Mouse (Mus musculus) CH12.LX (cell line): ENCODE measurements around the gene Gm43951. TPM values are rescaled to one million over a fixed set of nuclear protein-coding genes. Genes with fewer than 3 reads are reported as not detected.

Experiments
- DNase-seq: peaks from one replicate; pipeline ENCODE4 v3.0.0-alpha.2; 2013; ENCODE audit errors: extremely low read depth
- H3K27ac ChIP-seq: 2 replicates; pipeline ENCODE4 v1.5.1; 2012; ENCODE audit warnings: low read depth, mild to moderate bottlenecking, control low read depth, moderate library complexity; ENCODE audit not compliant: insufficient read depth
- H3K27me3 ChIP-seq: replicated peaks from 2 replicates; pipeline ENCODE3; 2012; ENCODE audit warnings: inconsistent platforms
- H3K36me3 ChIP-seq, 2 experiments: replicated peaks in 1 of 2; 2 replicates each; pipeline versions ENCODE3 to v1.6.1; 2012; ENCODE audit warnings: inconsistent platforms in 1 of 2, low read length in 1 of 2, mild to moderate bottlenecking in 1 of 2, mixed read lengths in 1 of 2, moderate library complexity in 1 of 2; ENCODE audit not compliant: control insufficient read depth in 1 of 2, insufficient read depth in 1 of 2
- H3K4me1 ChIP-seq, 2 experiments: 2 replicates each; pipeline ENCODE4 v1.6.1; 2012; ENCODE audit warnings: inconsistent platforms in 1 of 2, moderate library complexity in 1 of 2; ENCODE audit not compliant: insufficient read depth in 2 of 2, control insufficient read depth in 1 of 2
- H3K4me2 ChIP-seq: 2 replicates; pipeline ENCODE4 v1.6.1; 2012; ENCODE audit warnings: low read depth, mild to moderate bottlenecking, control low read depth; ENCODE audit not compliant: poor library complexity, insufficient read depth, severe bottlenecking
- H3K4me3 ChIP-seq, 3 experiments: fragments of 150-350 bp in 1 of 3; sonication (generic) in 1 of 3; replicated peaks in 1 of 3; 2 replicates each; pipeline versions ENCODE3 to v1.5.1; 2011 to 2012; ENCODE audit warnings: low read depth in 2 of 3, low read length in 2 of 3, mild to moderate bottlenecking in 2 of 3, moderate library complexity in 2 of 3, control low read depth in 1 of 3, improper control_type of control experiment in 1 of 3, inconsistent platforms in 1 of 3, mixed read lengths in 1 of 3; ENCODE audit not compliant: poor library complexity in 1 of 3
- H3K79me2 ChIP-seq: replicated peaks from 2 replicates; pipeline ENCODE4 v1.6.1; 2012; ENCODE audit warnings: mild to moderate bottlenecking, moderate library complexity; ENCODE audit not compliant: control insufficient read depth, poor library complexity, insufficient read depth, severe bottlenecking; ENCODE audit errors: extremely low read depth
- H3K9ac ChIP-seq: 2 replicates; pipeline ENCODE4 v1.6.1; 2012; ENCODE audit warnings: low read depth, mild to moderate bottlenecking, control low read depth, moderate library complexity; ENCODE audit not compliant: insufficient read depth
- H3K9me3 ChIP-seq: replicated peaks from 2 replicates; pipeline ENCODE3; 2012; ENCODE audit warnings: low read length, inconsistent platforms, mixed read lengths
- BHLHE40 ChIP-seq: IDR thresholded peaks from 2 replicates; pipeline ENCODE4 v1.6.1; 2011; ENCODE audit warnings: mild to moderate bottlenecking, low read depth, low read length, improper control_type of control experiment
- E2F4 ChIP-seq: IDR thresholded peaks from 2 replicates; pipeline ENCODE4 v1.6.1; 2011; ENCODE audit warnings: low read depth, low read length, improper control_type of control experiment; ENCODE audit not compliant: insufficient replicate concordance
- ELF1 ChIP-seq: IDR thresholded peaks from 2 replicates; pipeline ENCODE4 v1.6.1; 2014; ENCODE audit warnings: low read depth, mild to moderate bottlenecking, inconsistent platforms, low read length, improper control_type of control experiment
- EP300 ChIP-seq: IDR thresholded peaks from 2 replicates; pipeline ENCODE4 v1.6.1; 2011; ENCODE audit warnings: low read length, improper control_type of control experiment
- ETS1 ChIP-seq: conservative IDR thresholded peaks from 2 replicates; pipeline ENCODE4 v1.6.1; 2012; ENCODE audit warnings: low read depth, mild to moderate bottlenecking, inconsistent platforms, low read length, improper control_type of control experiment, moderate library complexity
- GABPA ChIP-seq: IDR thresholded peaks from 2 replicates; pipeline ENCODE4 v1.6.1; 2012; ENCODE audit warnings: low read depth, low read length, improper control_type of control experiment, inconsistent platforms; ENCODE audit not compliant: insufficient replicate concordance
- HCFC1 ChIP-seq: IDR thresholded peaks from 2 replicates; pipeline ENCODE4 v1.6.1; 2012; ENCODE audit warnings: low read depth, mild to moderate bottlenecking, inconsistent platforms, low read length, improper control_type of control experiment
- IRF4 ChIP-seq: IDR thresholded peaks from 2 replicates; pipeline ENCODE4 v1.6.1; 2014; ENCODE audit warnings: low read depth, mild to moderate bottlenecking, inconsistent platforms, low read length, improper control_type of control experiment
- JUN ChIP-seq: IDR thresholded peaks from 2 replicates; pipeline ENCODE4 v1.6.1; 2011; ENCODE audit warnings: low read depth, mild to moderate bottlenecking, low read length, improper control_type of control experiment, moderate library complexity; ENCODE audit not compliant: insufficient read depth
- MAZ ChIP-seq: IDR thresholded peaks from 2 replicates; pipeline ENCODE4 v1.6.1; 2012; ENCODE audit warnings: low read depth, mild to moderate bottlenecking, inconsistent platforms, low read length, improper control_type of control experiment, moderate library complexity
- MEF2A ChIP-seq: IDR thresholded peaks from 2 replicates; pipeline ENCODE4 v1.6.1; 2014; ENCODE audit warnings: low read depth, mild to moderate bottlenecking, inconsistent platforms, low read length, improper control_type of control experiment, borderline replicate concordance
- MYC ChIP-seq: IDR thresholded peaks from 2 replicates; pipeline ENCODE4 v1.6.1; 2011; ENCODE audit warnings: low read depth, mild to moderate bottlenecking, improper control_type of control experiment, low read length
- NELFE ChIP-seq: IDR thresholded peaks from 2 replicates; pipeline ENCODE4 v1.6.1; 2011; ENCODE audit warnings: low read depth, low read length, improper control_type of control experiment
- NRF1 ChIP-seq: IDR thresholded peaks from 2 replicates; pipeline ENCODE4 v1.6.1; 2014; ENCODE audit warnings: low read depth, mild to moderate bottlenecking, inconsistent platforms, low read length, improper control_type of control experiment, moderate library complexity
- PAX5 ChIP-seq: IDR thresholded peaks from 2 replicates; pipeline ENCODE4 v1.6.1; 2012; ENCODE audit warnings: low read length, inconsistent platforms, mixed read lengths
- RAD21 ChIP-seq: IDR thresholded peaks from 2 replicates; pipeline ENCODE4 v1.6.1; 2011; ENCODE audit warnings: low read depth, mild to moderate bottlenecking, low read length, improper control_type of control experiment, moderate library complexity
- RCOR1 ChIP-seq: conservative IDR thresholded peaks from 2 replicates; pipeline ENCODE4 v1.6.1; 2012; ENCODE audit warnings: low read depth, mild to moderate bottlenecking, inconsistent platforms, low read length, improper control_type of control experiment
- SIN3A ChIP-seq: IDR thresholded peaks from 2 replicates; pipeline ENCODE4 v1.6.1; 2012; ENCODE audit warnings: low read length, improper control_type of control experiment, inconsistent platforms
- SMC3 ChIP-seq: IDR thresholded peaks from 2 replicates; pipeline ENCODE4 v1.6.1; 2011; ENCODE audit warnings: low read depth, low read length, improper control_type of control experiment
- TCF12 ChIP-seq: IDR thresholded peaks from 2 replicates; pipeline ENCODE4 v1.6.1; 2014; ENCODE audit warnings: low read depth, mild to moderate bottlenecking, inconsistent platforms, low read length, improper control_type of control experiment
- USF1 ChIP-seq: IDR thresholded peaks from 2 replicates; pipeline ENCODE4 v1.6.1; 2014; ENCODE audit warnings: low read depth, mild to moderate bottlenecking, inconsistent platforms, low read length, improper control_type of control experiment
- ZC3H11A ChIP-seq: IDR thresholded peaks from 2 replicates; pipeline ENCODE4 v1.6.1; 2012; ENCODE audit warnings: low read depth, mild to moderate bottlenecking, inconsistent platforms, low read length, improper control_type of control experiment
- ZNF384 ChIP-seq: IDR thresholded peaks from 2 replicates; pipeline ENCODE4 v1.6.1; 2012; ENCODE audit warnings: low read depth, low read length, improper control_type of control experiment, inconsistent platforms
- dilution Hi-C: fragments of 300-500 bp; cut with MboI; formaldehyde crosslinking; loops from 2 replicates; pipeline ENCODE4 v1.14.3; 2020; ENCODE audit warnings: low sequenced_read_pairs; ENCODE audit not compliant: extremely low pct_unique_long_range_greater_than_20kb, extremely low pct_ligation_motif_present
- in situ Hi-C: fragments of 300-500 bp; cut with MboI; formaldehyde crosslinking; loops from 3 replicates; pipeline ENCODE4 v1.14.3; 2019; ENCODE audit warnings: low sequenced_read_pairs, low pct_ligation_motif_present, low pct_unique_long_range_greater_than_20kb, mixed read lengths
- polyA plus RNA-seq: library from polyadenylated mRNA; unstranded; fragments of >175 nt; gene quantifications from 2 replicates; pipeline ENCODE4 v1.2.1, GENCODE M21; 2012; ENCODE audit warnings: low read depth; ENCODE audit not compliant: insufficient read length
- total RNA-seq, 2 experiments: library from RNA; depleted of rRNA; stranded (reverse); fragments of 300-350 nt in 1 of 2; fragments of >200 nt in 1 of 2; gene quantifications; 2 replicates each; pipeline ENCODE4 v1.2.3; 2012 to 2014

Gm43951 gene
- total and polyA plus RNA-seq, 3 experiments: 0.39 to 0.47 TPM; not detected in 1

DNA sequence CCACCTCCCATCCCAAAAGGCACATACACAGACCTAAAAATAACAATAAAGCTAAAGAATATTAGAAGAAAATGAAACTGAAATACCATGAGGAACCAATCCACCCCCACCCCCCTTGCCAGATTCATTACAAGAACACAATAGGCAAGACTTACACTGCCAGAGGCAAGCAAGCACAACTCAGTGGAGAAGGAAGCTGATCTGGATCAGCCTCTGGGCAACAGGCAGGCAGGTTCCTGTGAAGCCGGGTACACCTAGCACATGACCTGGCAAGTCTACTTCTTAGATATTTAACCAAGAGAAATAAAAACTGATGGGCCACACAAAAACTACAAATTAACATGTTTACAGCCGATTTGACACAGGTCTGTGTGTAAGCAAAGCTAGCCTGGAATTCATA lies 43.4 kb downstream of the Gm43951 start:
- Histone ChIP-seq H3K36me3 (peaks cover 29 to 78% of the 10 kb centered on the region in 2 experiments), H3K27ac (no peak overlapping the region), H3K79me2 (no peaks in the 10 kb centered on the region), H3K9me3 (no peaks in the 10 kb centered on the region), H3K4me2 (no peak overlapping the region), H3K27me3 (no peaks in the 10 kb centered on the region), H3K4me3 (no peak overlapping the region), H3K9ac (no peak overlapping the region), H3K4me1 (peaks cover 2 to 6% of the 10 kb centered on the region in 2 experiments; a peak in 2 of 4 replicates)
- dilution Hi-C loops (no loop called here), in situ Hi-C loops (no loop called here)
- TF ChIP-seq SIN3A: no peak
- TF ChIP-seq ZNF384: no peak
- TF ChIP-seq ELF1: no peak
- no peak for TF ChIP-seq HCFC1
- no peak for TF ChIP-seq RAD21
- no peak for TF ChIP-seq RCOR1
- TF ChIP-seq MYC: no peak
- TF ChIP-seq ZC3H11A: no peak
- no peak for TF ChIP-seq BHLHE40
- no peak for TF ChIP-seq SMC3
- DNase-seq: no peak

DNA sequence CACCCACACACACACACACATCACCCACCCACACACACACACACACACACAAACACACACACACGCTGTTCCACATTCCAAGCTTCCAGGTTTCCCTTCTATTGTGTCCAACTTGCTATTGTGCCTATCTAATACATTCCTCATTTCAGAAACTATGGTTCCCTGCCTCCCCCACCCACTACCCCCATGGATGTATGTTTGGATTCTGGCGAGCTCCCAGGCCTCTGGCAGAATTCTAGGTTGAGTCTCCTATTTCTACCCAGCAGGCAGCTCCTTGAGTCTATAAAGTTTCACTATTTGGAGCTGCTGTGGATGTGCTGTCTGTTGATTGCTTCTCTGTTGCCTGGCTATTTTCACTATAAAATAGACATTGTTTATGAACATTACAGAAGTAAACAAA lies 50.0 kb downstream of the Gm43951 start:
- H3K27ac ChIP-seq: no peak overlapping the region
- H3K79me2 ChIP-seq: no peaks in the 10 kb centered on the region
- no peak for TF ChIP-seq PAX5
- TF ChIP-seq NELFE: no peak
- TF ChIP-seq JUN: no peak
- no peak for TF ChIP-seq IRF4
- no peak for TF ChIP-seq BHLHE40
- TF ChIP-seq MEF2A: no peak
- no peak for TF ChIP-seq E2F4
- no peak for TF ChIP-seq GABPA
- no peak for TF ChIP-seq EP300
- TF ChIP-seq NRF1: no peak
- no peak for TF ChIP-seq RAD21
- TF ChIP-seq ETS1: no peak
- TF ChIP-seq USF1: no peak
- TF ChIP-seq MAZ: no peak
- no peak for TF ChIP-seq TCF12
- no peaks in the 10 kb centered on the region for H3K27me3 ChIP-seq
- peaks cover 0 to 8% of the 10 kb centered on the region in 2 experiments; a peak in 2 of 4 replicates for H3K4me1 ChIP-seq
- H3K4me2 ChIP-seq: no peak overlapping the region
- peaks cover 30 to 81% of the 10 kb centered on the region in 2 experiments for H3K36me3 ChIP-seq
- dilution Hi-C loops (no loop called here), in situ Hi-C loops (no loop called here)
- no peak overlapping the region for H3K4me3 ChIP-seq
- H3K9me3 ChIP-seq: no peaks in the 10 kb centered on the region
- no peak overlapping the region for H3K9ac ChIP-seq
- no peak for DNase-seq
